Mouse (Mus musculus): ENCODE measurements at regions not wholly inside any gene's neighbourhood (a gene's known extent, or its start where the extent isn't known, plus 50 kb on each side); places are given as distances from the start of the nearest gene placed in this dataset.
"Not testable (repeated sequence)": the region's sequence is repeated elsewhere in the genome, so short reads cannot be mapped to it uniquely, and the experiment has no call there.

DNA sequence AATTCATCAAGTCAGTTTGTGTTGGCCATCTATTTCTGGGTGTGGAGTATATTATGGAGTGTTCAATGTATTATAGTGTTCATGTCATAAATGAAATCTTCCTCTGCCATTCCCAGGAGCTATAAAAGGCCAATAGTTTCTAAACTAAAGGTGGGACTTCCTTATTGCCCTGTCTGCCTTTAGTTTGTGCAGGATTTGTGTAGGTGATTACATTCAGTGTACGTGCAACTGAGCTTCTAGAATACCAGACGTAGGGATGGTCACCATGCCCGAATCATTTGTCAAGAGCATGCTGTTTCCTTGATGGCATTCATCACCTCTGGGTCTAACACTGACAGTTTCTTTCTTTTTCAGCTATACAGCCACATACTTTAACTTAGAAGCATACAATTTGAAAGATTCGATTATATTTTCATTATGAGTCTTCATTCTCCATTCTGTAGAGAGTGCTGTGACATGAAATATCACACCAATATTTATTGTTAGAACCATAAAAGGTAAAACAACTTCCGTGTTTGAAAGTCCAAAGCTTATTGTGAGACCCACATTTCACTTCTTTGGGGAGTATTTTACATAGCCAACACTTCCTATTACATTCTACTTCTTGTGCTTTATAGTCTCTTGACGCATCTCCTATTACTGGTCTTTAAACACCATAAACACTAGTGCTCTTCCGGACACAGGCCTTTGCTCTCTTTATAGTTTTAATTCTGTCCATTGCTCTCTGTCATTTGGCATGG lies 494.1 kb upstream of the Klf6 start:
- no peak for DNase-seq (ENCODE audit: low read depth, low spot score)

DNA sequence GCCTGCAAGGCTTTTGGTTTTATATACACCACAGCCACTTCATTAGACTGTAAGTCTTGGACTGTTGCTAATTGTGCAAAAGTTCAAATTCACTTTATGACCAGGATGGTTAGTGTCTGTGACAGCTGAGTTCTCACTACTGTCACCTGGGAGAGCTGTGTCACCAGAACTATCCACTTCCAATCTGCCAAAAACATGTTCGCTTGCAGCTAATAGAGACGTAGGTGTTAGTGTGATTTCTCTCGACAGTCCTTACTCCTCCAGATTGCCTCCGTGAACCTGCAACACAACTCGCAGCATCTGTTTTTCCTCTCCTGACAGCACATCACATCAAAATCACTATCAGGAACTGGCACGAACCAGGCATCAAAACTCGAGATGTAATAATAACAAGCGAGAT lies 491.3 kb upstream of the Klf6 start:
- DNase-seq (ENCODE audit: low read depth, low spot score): no peak

DNA sequence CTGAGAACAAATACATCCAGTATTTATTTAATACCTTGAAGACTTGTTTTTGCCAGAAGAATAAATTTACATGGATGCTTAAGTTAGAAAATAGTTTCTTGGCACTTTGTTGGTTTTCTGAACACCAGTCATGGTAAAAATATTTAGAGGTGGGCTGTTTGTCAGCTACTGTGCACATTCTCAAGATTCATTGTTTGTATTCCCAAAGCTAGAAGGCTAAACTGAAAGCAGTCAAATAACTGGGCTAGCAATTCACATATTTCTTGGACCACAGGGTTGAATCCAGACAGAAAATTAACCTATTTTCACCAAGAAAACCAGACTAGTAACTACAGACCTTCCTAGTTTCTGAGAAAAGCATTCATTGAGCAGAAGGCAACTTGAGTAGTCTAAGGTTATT lies 488.1 kb upstream of the Klf6 start:
- peak; percentile 70 for DNase-seq (ENCODE audit: low read depth, low spot score)

DNA sequence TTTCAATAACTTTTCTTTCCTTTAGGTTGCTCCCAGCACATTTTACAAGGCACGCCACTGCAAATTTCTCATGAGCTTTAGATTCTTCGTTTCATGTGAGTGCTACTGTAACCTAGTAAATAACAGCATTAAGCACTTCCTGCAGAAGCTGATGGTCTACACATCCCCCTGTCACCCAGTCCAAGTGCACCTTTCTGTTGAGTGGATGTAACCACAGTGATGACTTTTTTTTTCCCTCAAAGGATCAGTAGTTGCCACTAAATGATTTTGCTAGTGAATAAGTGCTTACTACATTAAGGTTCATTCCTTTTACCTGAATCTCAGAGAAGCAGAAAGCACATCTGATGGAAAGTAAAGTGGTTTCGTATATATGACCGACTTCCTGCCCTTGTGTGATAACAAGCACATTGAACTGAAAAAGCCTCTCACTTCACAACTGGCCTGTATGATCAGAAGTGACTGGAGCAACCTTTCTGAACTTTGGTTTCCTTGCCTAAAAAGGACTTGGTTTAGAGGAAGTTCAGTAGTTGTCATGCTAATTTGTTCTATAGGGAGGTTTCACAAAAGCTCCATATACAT lies 453.0 kb upstream of the Klf6 start:
- no peak for DNase-seq (ENCODE audit: low read depth, low spot score)

DNA sequence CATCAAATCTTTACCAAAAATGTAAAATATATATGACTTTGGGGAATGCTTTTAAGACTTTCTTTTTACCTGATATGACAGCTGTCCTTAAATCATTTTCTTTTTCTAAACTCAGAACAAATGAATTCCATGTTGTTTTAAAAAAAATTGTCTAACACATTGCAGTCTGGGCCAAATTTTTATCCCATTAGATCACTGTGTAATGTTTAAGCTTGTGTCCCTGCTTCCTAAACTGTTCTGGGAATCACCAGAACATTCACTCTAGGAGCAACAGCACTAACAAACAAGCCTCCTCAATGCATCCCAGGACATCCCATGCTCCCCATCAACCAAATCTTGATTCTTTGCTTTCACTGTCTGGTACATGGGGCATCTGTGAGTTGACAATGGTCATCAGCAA lies 449.2 kb upstream of the Klf6 start:
- DNase-seq (ENCODE audit: low read depth, low spot score): peak; percentile 76

DNA sequence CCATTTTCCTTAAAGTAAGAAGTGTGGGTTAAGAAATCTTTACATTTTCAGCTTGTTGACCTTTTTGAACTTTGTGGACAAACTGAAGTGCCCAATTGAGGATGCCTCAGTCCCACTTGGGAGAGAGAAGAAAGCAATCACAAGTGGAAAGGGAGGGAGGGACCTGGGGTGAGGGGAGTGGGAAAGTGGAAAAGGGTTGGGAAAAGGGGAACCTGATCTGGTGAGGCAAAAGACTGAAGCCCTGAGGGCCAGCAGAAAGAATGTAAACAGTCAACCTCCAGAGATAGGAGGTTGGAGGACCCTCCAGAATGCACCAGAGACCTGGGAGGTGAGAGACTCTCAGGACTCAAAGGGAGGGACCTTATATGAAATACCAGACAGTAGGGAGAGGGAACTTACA lies 448.3 kb upstream of the Klf6 start:
- not testable (repeated sequence) for DNase-seq (ENCODE audit: low read depth, low spot score)

DNA sequence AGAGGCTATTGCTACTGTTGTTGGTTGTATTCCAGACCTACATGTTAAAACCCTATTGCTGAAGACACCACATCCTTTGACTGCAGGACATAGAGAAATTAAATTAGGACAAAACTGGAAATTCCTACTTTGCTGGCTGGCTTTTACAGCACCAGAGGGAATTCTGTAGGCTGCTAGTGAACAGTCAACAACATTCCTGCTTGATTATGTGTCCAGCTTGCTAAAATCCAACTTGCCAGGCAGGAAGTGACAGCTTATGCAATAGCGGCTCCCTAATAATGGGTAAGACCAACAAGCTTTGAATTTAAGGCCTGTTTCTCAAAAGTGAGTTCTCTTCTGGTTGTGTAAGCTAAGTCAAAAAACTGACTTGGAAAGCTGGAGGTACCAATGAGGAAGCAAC lies 437.2 kb upstream of the Klf6 start:
- DNase-seq (ENCODE audit: low read depth, low spot score): peak; percentile 92

DNA sequence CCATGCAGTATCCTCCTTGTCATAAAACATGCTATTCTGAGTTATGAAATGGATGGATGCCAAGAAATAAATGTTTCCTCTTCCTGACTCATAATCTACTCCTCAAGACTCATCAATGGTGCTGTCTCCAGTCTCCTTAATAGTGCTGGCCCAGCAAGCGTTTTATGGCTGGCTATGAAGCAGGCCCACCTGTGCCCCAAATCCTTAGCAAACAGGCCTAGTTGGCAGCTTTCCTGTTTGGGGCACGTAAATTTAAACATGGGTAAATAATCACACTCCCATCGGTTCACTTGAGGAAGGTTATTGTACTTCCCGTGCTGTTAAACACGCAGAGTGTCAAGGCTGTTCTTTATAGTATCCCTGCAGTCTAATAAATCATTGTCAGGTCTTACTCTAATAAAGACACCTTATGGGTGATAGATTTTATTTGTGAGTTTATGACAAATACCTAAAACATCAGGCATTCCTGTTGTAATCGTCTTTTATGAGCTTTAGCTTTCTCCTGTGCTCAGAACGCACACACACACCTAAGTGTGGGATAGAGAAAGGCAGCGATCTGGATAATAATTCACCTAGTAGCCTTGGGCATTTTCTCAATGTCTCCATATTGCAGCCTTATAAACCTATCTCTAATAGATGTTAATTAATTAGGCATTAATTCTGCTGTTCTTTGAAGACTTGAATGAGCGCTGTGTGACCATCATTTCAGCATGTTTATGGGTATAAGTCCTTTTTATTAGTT lies 435.6 kb upstream of the Klf6 start:
- peak; percentile 51 for DNase-seq (ENCODE audit: low read depth, low spot score)

DNA sequence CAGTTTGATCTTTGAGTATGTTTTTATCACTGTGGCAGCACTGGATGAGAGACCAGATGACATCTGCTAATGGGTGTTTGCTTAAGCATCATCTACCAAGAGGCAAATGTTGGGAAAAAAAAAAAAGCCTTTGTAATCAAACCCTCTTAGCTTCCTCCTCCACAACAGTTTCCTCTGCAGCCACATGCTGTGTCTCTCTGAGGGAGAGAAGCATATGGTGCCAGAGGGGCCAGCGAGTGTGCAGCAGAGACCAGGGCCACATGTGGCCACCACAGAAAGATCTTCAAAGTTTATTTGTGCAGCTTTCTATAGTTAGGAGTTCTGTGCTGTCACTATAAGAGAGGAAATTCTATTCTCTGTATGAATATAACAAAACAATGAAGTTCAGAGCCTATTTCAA lies 427.6 kb upstream of the Klf6 start:
- no peak for DNase-seq (ENCODE audit: low read depth, low spot score)

DNA sequence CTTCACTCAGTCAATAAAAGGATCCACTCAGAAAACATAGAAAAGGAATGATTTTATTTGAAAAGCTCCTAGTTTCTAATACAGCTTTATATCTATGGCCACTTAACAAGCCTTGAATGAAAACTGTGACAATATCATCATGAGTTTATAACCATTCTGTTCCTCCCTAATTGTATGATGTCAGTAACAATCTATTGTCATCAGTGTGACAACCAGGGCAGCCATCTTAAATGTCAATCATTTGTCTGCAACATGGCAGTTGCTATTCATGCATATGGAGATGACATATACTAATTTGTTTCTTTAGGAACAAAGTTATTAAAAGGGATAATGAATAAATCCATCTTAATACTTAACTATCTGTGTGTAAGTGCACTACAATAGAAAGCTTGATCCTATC lies 426.2 kb upstream of the Klf6 start:
- DNase-seq (ENCODE audit: low read depth, low spot score): no peak

DNA sequence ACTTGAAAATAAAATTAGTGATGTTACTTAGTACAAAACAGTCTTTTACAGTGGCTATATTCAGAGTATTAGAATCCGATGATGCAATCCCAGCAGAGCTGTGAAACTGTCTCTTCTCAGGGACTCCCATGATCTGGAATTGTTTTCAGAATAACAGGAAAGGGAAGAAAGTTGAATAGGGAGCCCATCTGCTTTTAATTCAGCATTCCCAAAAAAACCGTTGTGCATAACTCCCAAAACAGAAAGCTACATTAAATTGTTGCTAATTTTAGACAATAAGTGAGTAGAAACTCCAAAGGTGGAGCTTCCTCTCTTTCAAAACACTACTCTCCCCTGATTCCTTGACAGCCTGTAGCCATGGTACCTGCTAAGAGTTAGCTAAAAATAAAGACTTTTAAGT lies 425.1 kb upstream of the Klf6 start:
- DNase-seq (ENCODE audit: low read depth, low spot score): peak; percentile 69

DNA sequence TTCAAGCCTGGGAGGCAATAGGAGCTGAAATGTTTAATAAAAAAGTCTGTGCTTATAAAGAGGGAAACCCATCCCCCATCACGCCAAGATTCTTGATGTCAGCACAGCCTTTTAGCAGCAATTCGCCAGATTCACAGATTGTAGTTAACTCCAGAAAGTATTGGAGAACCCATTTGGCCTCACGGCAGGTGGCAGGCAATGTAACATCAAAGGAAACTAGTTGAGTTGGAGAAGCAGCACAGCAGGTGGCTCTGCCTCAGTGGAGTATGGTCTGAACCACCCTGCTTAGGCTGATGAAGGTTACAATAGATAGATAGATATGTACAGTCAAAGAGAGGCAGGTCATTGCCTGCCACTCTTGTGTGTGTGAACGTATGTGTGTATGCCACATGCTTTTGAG lies 420.8 kb upstream of the Klf6 start:
- no peak for DNase-seq (ENCODE audit: low read depth, low spot score)

DNA sequence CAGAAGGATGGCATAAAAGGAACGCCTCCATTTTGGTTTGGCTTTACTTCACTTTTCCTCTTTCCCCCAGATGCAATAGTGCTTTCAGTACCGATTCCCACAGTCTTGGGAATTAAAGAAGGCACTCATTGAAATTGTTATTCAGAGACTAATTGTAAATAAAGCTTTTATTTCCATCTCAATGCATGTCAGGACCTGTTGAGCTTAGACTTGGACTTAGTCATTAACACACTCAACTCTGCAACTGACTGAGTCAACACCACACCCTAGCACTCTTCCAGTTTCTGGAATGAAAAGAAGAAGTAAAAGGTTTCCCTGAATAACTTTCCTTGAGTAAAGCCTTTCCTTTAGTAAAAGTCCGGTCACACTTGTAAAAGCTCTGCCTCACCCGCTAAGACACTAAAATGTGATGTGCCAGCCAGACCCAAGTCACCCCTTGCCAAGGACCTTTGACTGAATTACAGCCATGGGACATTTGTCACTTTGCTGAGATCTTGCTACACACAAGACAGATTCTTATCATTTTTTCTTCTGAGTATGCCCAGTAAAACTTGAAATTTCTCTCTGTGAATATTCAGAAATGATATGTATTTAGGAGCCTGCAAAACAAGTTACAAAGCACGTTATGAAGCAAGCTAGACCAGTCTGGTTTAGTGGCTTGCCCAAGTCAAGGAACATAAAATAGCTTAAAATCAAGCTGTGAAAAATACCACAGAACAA lies 416.4 kb upstream of the Klf6 start:
- peak; percentile 18 for DNase-seq (ENCODE audit: low read depth, low spot score)

DNA sequence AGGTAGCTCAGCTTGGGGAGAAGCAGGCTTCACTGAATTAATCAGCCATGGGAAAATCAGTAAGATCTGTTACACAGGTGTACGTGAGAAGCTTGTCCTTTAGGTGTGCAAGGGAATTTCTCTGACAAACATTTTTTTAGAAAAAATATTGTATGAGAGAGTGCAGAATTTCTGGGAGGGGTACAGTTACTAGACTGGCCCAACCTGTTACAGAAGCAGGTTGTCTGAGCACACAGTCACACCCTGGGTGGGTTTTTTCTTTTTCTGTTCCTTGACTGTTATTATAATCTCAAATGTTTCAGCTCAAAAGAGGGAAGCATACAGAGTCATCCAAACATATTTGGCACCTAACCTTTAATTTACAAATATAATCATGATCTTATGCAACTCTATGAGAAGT lies 412.7 kb upstream of the Klf6 start:
- DNase-seq (ENCODE audit: low read depth, low spot score): no peak

DNA sequence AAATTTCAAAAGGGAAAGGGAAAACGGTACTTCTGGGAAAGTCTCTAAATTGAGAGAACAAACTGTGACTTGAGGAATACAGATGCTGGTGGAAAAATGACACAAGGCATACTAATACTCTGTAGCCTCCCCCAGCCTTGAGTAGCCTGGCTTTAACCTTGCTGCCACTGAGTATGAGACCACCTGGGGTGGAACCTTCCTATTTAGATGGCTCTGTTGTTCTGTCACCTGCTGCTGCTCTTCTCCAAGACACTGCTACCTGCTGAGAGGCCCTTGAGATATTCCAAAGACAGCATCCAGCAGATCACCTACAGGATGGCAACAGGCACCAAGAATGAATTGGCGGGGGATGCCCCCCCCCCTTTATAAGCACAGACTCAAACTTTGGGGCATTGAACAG lies 380.5 kb upstream of the Klf6 start:
- DNase-seq (ENCODE audit: low read depth, low spot score): no peak

DNA sequence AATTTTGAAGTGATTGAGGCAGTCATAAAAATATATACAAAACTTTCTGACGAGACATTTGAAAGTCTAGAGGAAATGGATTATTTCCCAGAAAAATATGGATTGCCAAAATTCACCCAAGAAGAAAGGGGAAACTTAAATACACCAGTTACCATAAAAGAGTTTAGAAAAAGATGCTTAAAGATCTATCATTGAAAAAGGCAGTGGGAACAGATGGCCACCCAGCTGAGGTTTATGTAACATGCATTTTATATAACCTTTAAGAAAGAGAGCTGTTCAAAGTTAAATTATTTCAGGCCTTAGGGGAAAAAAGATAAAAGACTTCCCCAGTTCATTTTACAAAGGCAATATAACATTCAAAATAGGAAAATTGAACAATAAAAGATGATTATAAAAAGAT lies 369.0 kb upstream of the Klf6 start:
- DNase-seq (ENCODE audit: low read depth, low spot score): no peak

DNA sequence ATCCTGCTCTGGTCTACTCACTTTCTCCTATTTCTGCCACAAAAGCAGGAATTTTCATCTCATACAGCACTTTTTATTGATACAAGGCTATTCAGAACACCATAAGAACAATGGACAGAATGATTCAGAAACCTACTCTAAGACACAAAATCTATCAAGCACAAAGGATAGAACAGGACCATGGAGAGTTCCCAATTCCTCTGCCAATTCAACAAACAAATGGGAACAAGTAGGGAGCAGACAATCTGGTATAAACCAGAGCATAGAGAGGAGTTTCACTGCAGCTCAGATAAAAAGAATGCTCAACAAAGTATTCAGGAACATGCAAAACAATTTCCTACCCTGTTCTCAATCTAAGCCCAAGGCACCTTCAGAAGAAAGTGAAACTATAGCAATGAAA lies 363.7 kb upstream of the Klf6 start:
- DNase-seq (ENCODE audit: low read depth, low spot score): peak; percentile 72

DNA sequence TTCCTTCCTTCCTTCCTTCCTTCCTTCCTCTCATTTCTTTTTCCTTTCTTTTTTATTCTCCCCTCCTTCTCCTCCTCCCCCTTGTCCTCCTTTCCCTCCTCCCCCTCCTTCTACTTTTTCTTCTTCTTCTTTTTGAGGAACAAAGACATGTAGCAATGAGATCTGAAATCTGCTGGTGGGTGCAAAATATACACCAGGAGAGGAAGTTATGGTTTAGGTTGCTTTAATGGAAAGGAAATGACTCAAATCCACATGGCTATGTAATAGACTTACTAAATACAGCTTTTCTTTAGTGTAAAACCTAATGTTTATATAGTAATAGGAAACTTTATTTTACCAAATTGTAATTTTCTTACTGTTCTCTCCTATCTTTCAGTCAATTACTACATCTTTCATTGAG lies 349.5 kb upstream of the Klf6 start:
- DNase-seq (ENCODE audit: low read depth, low spot score): no peak

DNA sequence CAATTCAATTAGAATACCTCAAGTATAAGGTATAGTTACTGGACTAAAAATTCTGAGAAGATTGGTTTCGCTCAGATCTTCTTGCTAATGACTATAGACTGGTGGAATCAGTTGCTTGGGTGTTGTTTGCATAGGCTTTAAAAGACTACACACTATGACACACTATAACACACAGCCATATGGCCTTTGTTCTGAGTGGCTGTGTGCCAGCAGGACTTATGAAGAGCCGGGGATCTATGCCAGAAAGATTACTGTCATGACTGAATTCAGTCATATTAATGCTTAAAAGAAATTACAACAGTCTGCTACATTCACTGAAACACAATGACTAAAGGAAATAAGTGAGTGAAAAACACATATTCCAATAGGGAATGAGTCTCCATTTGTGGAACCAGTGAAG lies 345.7 kb upstream of the Klf6 start:
- DNase-seq (ENCODE audit: low read depth, low spot score): peak; percentile 30

DNA sequence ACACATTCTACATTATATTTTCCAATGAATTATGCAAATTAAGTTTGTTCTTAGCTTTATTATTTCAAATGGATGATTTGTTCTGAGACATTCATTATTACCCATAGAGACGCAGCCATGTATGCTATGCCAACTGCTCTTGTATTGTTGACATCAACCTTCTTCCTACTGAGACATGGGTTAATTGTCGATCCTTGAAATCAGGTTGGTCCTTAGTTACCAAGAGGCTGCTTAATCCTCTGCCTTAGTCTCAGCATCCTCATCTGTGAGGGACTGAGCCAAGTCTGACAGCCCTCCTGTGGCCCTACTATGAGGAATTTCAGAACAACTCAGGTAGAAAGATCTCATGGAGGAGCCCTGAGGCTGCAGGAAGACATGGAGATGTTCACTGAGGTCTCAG lies 345.2 kb upstream of the Klf6 start:
- no peak for DNase-seq (ENCODE audit: low read depth, low spot score)

DNA sequence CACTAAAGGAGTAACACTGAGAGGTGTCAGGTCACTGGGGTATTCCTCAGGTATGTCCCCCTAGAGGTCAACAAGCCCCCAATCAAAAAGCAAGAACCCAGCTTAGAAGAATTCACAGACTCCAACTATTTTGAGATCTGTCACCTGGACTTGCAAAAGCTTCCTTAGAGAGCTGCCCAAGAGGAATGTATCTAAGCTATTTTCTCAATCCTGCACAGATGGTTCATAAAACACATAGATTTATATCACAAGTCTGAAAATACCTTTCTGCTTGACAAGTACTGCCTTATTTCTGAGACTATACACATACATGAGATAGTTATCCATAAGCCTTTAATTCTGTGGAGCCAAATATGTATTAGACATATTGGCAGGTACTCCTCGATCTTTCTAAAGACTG lies 342.1 kb upstream of the Klf6 start:
- DNase-seq (ENCODE audit: low read depth, low spot score): no peak

DNA sequence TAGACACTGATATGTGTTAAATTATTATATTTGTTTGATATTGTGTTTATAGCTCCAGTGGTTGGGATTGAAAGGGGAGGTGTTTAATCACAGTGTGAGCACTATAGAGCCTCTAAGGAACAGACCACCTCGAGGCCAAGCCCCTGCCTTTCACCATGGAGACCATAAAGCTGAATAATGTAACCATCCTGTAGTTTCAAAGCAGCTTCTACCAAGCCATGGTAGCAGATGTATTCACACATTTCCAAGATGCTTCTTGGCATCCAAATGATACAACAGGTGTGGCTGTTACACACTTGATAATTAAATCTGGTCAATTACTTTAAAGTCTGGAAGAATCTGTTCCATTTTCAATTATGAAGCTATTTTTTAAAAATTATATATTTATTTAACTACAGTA lies 341.7 kb upstream of the Klf6 start:
- no peak for DNase-seq (ENCODE audit: low read depth, low spot score)

DNA sequence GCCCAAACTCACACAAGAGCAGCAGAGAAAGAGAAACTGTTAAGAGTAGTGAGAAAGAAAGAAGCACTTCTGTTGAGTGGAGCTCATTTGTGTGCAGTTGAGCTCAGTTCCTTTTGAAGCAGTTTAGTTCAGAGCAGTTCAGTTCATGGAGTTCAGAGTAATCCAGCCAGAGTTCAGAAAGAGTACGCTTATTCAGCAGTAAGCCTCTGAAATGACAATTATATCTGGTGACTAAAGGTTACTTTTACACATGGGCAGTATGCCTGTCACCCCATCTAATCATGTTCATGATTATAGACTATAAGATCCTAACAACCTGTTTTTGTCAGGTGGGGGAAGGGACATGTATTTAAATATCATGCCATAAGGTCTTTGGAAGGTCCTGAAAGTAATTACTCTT lies 333.9 kb upstream of the Klf6 start:
- DNase-seq (ENCODE audit: low read depth, low spot score): no peak
